Mouse (Mus musculus) CD4-positive, CD25-positive, alpha-beta regulatory T cell, adult 9 weeks (primary cell): ENCODE results near the gene Clec4b1. TPM values are rescaled to one million over a fixed set of nuclear protein-coding genes. Genes with fewer than 3 reads are reported as not detected.

Experiments used
- polyA plus RNA-seq: library from polyadenylated mRNA; unstranded; fragments of 100-300 nt; shearing (Covaris generic); gene quantifications from one replicate; pipeline ENCODE4 v1.2.1, GENCODE M21; 2017

Gene Clec4b1
- not detected for polyA plus RNA-seq

GRCm38 (mm10) chr6:123049742-123050372, at the start of gene Clec4b1:
Gene Clec4b1 (plus strand): TSS chr6:123049962.

GRCm38 (mm10) chr6:123106128-123106527, 56.4 kb downstream of the Clec4b1 start, which contains the start of gene Clec4a2:
Gene Clec4a2 (plus strand): TSS chr6:123106428.

Other genes with a start within 250 kb of the Clec4b1 start
- 99.6 TPM for gene Slc2a3, start 248.3 kb upstream of the Clec4b1 start, polyA plus RNA-seq
- gene Foxj2, start 230.0 kb upstream of the Clec4b1 start, polyA plus RNA-seq, result 6.1 TPM
- 0.22 TPM for gene C3ar1, start 193.8 kb upstream of the Clec4b1 start, polyA plus RNA-seq
- gene Necap1, start 175.5 kb upstream of the Clec4b1 start, polyA plus RNA-seq, result 41.2 TPM
- gene Clec4a1, start 128.1 kb upstream of the Clec4b1 start, polyA plus RNA-seq, result 0.24 TPM
- gene Clec4a3, start 97.4 kb upstream of the Clec4b1 start, polyA plus RNA-seq, result 0.24 TPM
- gene Clec4a4, start 59.6 kb upstream of the Clec4b1 start, polyA plus RNA-seq, result not detected
- gene Clec4a2, start 56.5 kb downstream of the Clec4b1 start, polyA plus RNA-seq, result 0.91 TPM
- gene Clec4b2, start 122.9 kb downstream of the Clec4b1 start, polyA plus RNA-seq, result not detected
- gene Clec4n, start 179.9 kb downstream of the Clec4b1 start, polyA plus RNA-seq, result 2.5 TPM
- gene Clec4d, start 212.1 kb downstream of the Clec4b1 start, polyA plus RNA-seq, result not detected
- gene Clec4e, start 239.9 kb downstream of the Clec4b1 start, polyA plus RNA-seq, result not detected